Mouse (Mus musculus) kidney, adult 2 months (tissue): Measurements from ENCODE around the gene Ctu2. TPM values are rescaled to one million over a fixed set of nuclear protein-coding genes. Genes with fewer than 3 reads are reported as not detected.

Experiments
- DNase-seq: peaks from one replicate; pipeline ENCODE4 v3.0.0; 2021
- H3K27ac ChIP-seq: fragments of 200-500 bp; 2 replicates; pipeline ENCODE4 v1.5.1; 2012; ENCODE audit warnings: low read depth, low read length, control low read depth, inconsistent platforms; ENCODE audit not compliant: insufficient read depth
- H3K27me3 ChIP-seq: fragments of 200-500 bp; replicated peaks from 2 replicates; pipeline ENCODE4 v1.6.1; 2012; ENCODE audit warnings: mild to moderate bottlenecking, moderate library complexity, low read length, inconsistent platforms; ENCODE audit not compliant: control insufficient read depth, insufficient read depth
- H3K36me3 ChIP-seq: fragments of 200-500 bp; 2 replicates; pipeline ENCODE4 v1.6.1; 2012; ENCODE audit warnings: mild to moderate bottlenecking, moderate library complexity, low read length, inconsistent platforms; ENCODE audit not compliant: control insufficient read depth, insufficient read depth
- H3K4me1 ChIP-seq: fragments of 200-500 bp; 2 replicates; pipeline ENCODE4 v1.6.1; 2011; ENCODE audit warnings: low read length; ENCODE audit not compliant: control insufficient read depth, insufficient read depth
- H3K4me3 ChIP-seq: fragments of 200-500 bp; 2 replicates; pipeline ENCODE4 v1.5.1; 2011; ENCODE audit warnings: mild to moderate bottlenecking, low read depth, low read length, control low read depth; ENCODE audit not compliant: insufficient read depth
- CTCF ChIP-seq: fragments of 200-500 bp; conservative IDR thresholded peaks from 2 replicates; pipeline ENCODE4 v1.5.1; 2011; ENCODE audit warnings: low read depth, mild to moderate bottlenecking, control low read depth, low read length, moderate library complexity, mixed read lengths; ENCODE audit not compliant: insufficient read depth, insufficient read length
- POLR2A ChIP-seq: fragments of 200-500 bp; IDR thresholded peaks from one replicate; pipeline ENCODE4 v1.6.1; 2011; ENCODE audit warnings: low read depth, low read length, control low read depth
- WGBS: fragments of 180-500 bp; shearing (Covaris S2); methylation state at CpG from one replicate; pipeline ENCODE4 v1.1.7; 2018; 5-methylcytosine and 5-hydroxymethylcytosine counted together
- polyA plus RNA-seq: library from polyadenylated mRNA; depleted of rRNA; stranded (reverse); fragments of >200 nt; gene quantifications from 2 replicates; pipeline ENCODE4 v1.2.3, GENCODE M21; 2012; rRNA removed

Ctu2 gene
- 16.8 and 21.1 TPM in 2 replicates for polyA plus RNA-seq

- Histone ChIP-seq H3K4me1 (peaks cover 7% of the 10 kb centered on the region; the same call in 1 of the 2 replicates), H3K4me3 (peak within 1 kb of the TSS; percentile 90), H3K27me3 (no peaks in the 10 kb centered on the region), H3K27ac (no peak within 1 kb of the TSS; the same call in 1 of the 2 replicates), H3K36me3 (no peaks in the 10 kb centered on the region)
- peak; percentile 28 for TF ChIP-seq POLR2A
- no peak for TF ChIP-seq CTCF
- DNase-seq = peak; percentile 92
- WGBS = under 1% methylated on average over 103 of the region's 103 CpGs
Measured at GRCm38 (mm10) chr8:122475580-122476320, at the start of gene Ctu2, which contains the start of gene Rnf166. Gene Ctu2 (plus strand): TSS chr8:122476143. Gene Rnf166 (minus strand): TSS chr8:122476064.

GRCm38 (mm10) chr8:122426145-122426544 lies 49.8 kb upstream of the Ctu2 start:
- no peak for TF ChIP-seq CTCF
- H3K27me3 ChIP-seq = no peaks in the 10 kb centered on the region
- peaks cover 7% of the 10 kb centered on the region; the same call in 1 of the 2 replicates for H3K4me1 ChIP-seq
- H3K27ac ChIP-seq = no peak overlapping the region
- no peak overlapping the region for H3K4me3 ChIP-seq
- no peaks in the 10 kb centered on the region; the same call in none of the 2 replicates for H3K36me3 ChIP-seq
- no peak for DNase-seq
- WGBS = 84% methylated on average over 9 of the region's 9 CpGs

GRCm38 (mm10) chr8:122427607-122428006 lies 48.3 kb upstream of the Ctu2 start:
- DNase-seq = no peak
- 74% methylated on average over 7 of the region's 7 CpGs for WGBS
- Histone ChIP-seq H3K27ac (no peak overlapping the region), H3K4me1 (peaks cover 7% of the 10 kb centered on the region; the same call in 1 of the 2 replicates), H3K36me3 (no peaks in the 10 kb centered on the region; the same call in none of the 2 replicates), H3K27me3 (no peaks in the 10 kb centered on the region), H3K4me3 (no peak overlapping the region)
- no peak for TF ChIP-seq POLR2A
- no peak for TF ChIP-seq CTCF

- peaks cover 10% of the 10 kb centered on the region; the same call in 1 of the 2 replicates for H3K4me1 ChIP-seq
- no peaks in the 10 kb centered on the region for H3K27me3 ChIP-seq
- no peak overlapping the region for H3K27ac ChIP-seq
- H3K4me3 ChIP-seq = no peak overlapping the region
- 82% methylated on average over 9 of the region's 9 CpGs for WGBS
- DNase-seq = no peak
- no peak for TF ChIP-seq POLR2A
- no peak for TF ChIP-seq CTCF
- H3K36me3 ChIP-seq = no peaks in the 10 kb centered on the region; the same call in none of the 2 replicates
Measured at GRCm38 (mm10) chr8:122428163-122428562, 47.8 kb upstream of the Ctu2 start.

- WGBS = 47% methylated on average over 10 of the region's 10 CpGs
- Histone ChIP-seq H3K4me3 (0 out of 2 replicates have a peak overlapping the region, but pooled peaks have one; percentile 5), H3K36me3 (no peaks in the 10 kb centered on the region; the same call in none of the 2 replicates), H3K27me3 (no peaks in the 10 kb centered on the region), H3K27ac (peak overlapping the region; percentile 54), H3K4me1 (peaks cover 10% of the 10 kb centered on the region; the same call in 1 of the 2 replicates)
- DNase-seq = peak; percentile 43
- TF ChIP-seq POLR2A = no peak
- TF ChIP-seq CTCF = no peak
Measured at GRCm38 (mm10) chr8:122430058-122430636, 45.8 kb upstream of the Ctu2 start.

GRCm38 (mm10) chr8:122430646-122431045 lies 45.3 kb upstream of the Ctu2 start:
- Histone ChIP-seq H3K36me3 (no peaks in the 10 kb centered on the region; the same call in 1 of the 2 replicates), H3K4me3 (0 out of 2 replicates have a peak overlapping the region, but pooled peaks have one; percentile 5), H3K27me3 (no peaks in the 10 kb centered on the region), H3K27ac (peak overlapping the region; percentile 54), H3K4me1 (peaks cover 10% of the 10 kb centered on the region; the same call in 1 of the 2 replicates)
- WGBS = 36% methylated on average over 3 of the region's 3 CpGs
- peak; percentile 87 for DNase-seq
- TF ChIP-seq CTCF (no peak), POLR2A (no peak)
